Mouse (Mus musculus) right cerebral cortex, postnatal 36 days (tissue): ENCODE measurements around the gene Clcf1.

Experiments used
- DNase-seq, 2 experiments: peaks; one replicate each; pipeline ENCODE4 v3.0.0; 2022; ENCODE audit warnings: low spot score in 2 of 2, mixed read lengths in 1 of 2

Gene Clcf1

GRCm38 (mm10) chr19:4214071-4214770 is at the start of gene Clcf1, which contains the start of gene AC109138.7:
TSS of gene Clcf1 (plus strand) at chr19:4214238.
TSS of gene AC109138.7 (plus strand) at chr19:4214357.
- no peak for DNase-seq

GRCm38 (mm10) chr19:4164721-4165120 is 49.3 kb upstream of the Clcf1 start:
- DNase-seq: no peak

- DNase-seq: no peak
Observed at GRCm38 (mm10) chr19:4166678-4167476, 47.2 kb upstream of the Clcf1 start.

GRCm38 (mm10) chr19:4169378-4169784 is 44.7 kb upstream of the Clcf1 start:
- peak; percentile 98 to 99 for DNase-seq

GRCm38 (mm10) chr19:4169810-4170209 is 44.2 kb upstream of the Clcf1 start:
- no peak for DNase-seq

- no peak for DNase-seq
Observed at GRCm38 (mm10) chr19:4170723-4171392, 43.2 kb upstream of the Clcf1 start.

GRCm38 (mm10) chr19:4171393-4172290 is 42.4 kb upstream of the Clcf1 start:
- no peak for DNase-seq

- DNase-seq: no peak
Observed at GRCm38 (mm10) chr19:4172925-4173324, 41.1 kb upstream of the Clcf1 start.

GRCm38 (mm10) chr19:4175368-4175947 is 38.6 kb upstream of the Clcf1 start, which contains the start of gene Carns1:
TSS of gene Carns1 (minus strand) at chr19:4175479.
- DNase-seq: no peak

GRCm38 (mm10) chr19:4180411-4180810 is 33.6 kb upstream of the Clcf1 start:
- no peak for DNase-seq

GRCm38 (mm10) chr19:4181892-4182291 is 32.1 kb upstream of the Clcf1 start:
- DNase-seq: peak; percentile 75 to 84

GRCm38 (mm10) chr19:4183689-4184088 is 30.3 kb upstream of the Clcf1 start:
- no peak for DNase-seq

- no peak for DNase-seq
Observed at GRCm38 (mm10) chr19:4184976-4185975, 28.8 kb upstream of the Clcf1 start.

GRCm38 (mm10) chr19:4187303-4187702 is 26.7 kb upstream of the Clcf1 start:
- DNase-seq: no peak

GRCm38 (mm10) chr19:4189051-4189620 is 24.9 kb upstream of the Clcf1 start:
- DNase-seq: no peak

GRCm38 (mm10) chr19:4190831-4191334 is 23.2 kb upstream of the Clcf1 start, which contains the start of gene Tbc1d10c:
TSS of gene Tbc1d10c (minus strand) at chr19:4191284.
- no peak for DNase-seq

- DNase-seq: peak; percentile 84 to 86
Observed at GRCm38 (mm10) chr19:4191528-4192250, 22.3 kb upstream of the Clcf1 start, which contains the start of gene Ppp1ca. TSS of gene Ppp1ca (plus strand) at chr19:4192065.
